Mouse (Mus musculus): Measurements from ENCODE around the gene Gpalpp1.

DNA sequence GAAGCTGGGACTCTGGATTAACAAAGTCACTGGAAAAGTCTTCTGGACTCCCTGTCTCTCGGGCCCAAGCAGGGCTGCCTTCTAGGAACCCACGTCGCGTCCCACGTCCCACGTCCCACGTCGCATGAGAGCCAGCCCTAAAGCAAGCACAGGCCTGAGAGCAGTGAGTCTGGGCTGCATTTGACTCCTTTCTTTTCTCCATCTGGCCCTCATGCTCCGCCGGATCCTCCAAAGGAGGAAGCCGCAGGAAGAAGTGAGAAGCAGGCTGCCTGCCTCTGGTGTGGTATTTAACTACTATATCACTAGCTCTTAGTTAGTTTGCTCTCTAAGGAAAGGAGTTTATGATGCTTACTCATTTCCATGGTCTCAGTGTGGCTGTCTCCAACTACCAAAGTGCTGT lies 39.9 kb upstream of the Gpalpp1 start:
- TF ChIP-seq POLR2A (IDR thresholded peaks at IDR 0.05; ENCODE audit: control insufficient read depth in 1 of 2, insufficient read depth in 1 of 2, low read depth in 1 of 2, low read length in 2 of 2, poor library complexity in 1 of 2) (no peak), EP300 (IDR thresholded peaks at IDR 0.05; ENCODE audit: low read depth in 1 of 2, low read length in 2 of 2) (no peak), ZNF384 (IDR thresholded peaks at IDR 0.05; ENCODE audit: low read depth, low read length) (no peak), POLR2AphosphoS5 (IDR thresholded peaks at IDR 0.05; ENCODE audit: borderline replicate concordance, low read depth, low read length) (no peak), MAX (IDR thresholded peaks at IDR 0.05; ENCODE audit: low read length) (no peak), USF2 (IDR thresholded peaks at IDR 0.05; ENCODE audit: borderline replicate concordance in 1 of 2, insufficient read depth in 1 of 2, low read depth in 1 of 2, low read length in 2 of 2) (no peak), KAT2A (conservative IDR thresholded peaks at IDR 0.05; ENCODE audit: low read depth, low read length) (no peak), GATA1 (IDR thresholded peaks at IDR 0.05; ENCODE audit: low read depth, low read length) (no peak), POLR2AphosphoS2 (IDR thresholded peaks at IDR 0.05; ENCODE audit: low read length) (no peak), TBP (IDR thresholded peaks at IDR 0.05; ENCODE audit: low read depth, low read length) (0 out of 2 replicates have a peak, but pooled peaks have one; percentile 19), E2F4 (IDR thresholded peaks at IDR 0.05; ENCODE audit: borderline replicate concordance, low read depth, low read length) (no peak)
